15 mouse cellular contexts compared by ENCODE assay signal in genomic region chr7:63777328-63777727, GRCm38 (mm10).
"Had no signal": no experiment of that assay in that cellular context is flagged by ENCODE, and none has a peak within 500 bp of the region (broad histone marks: within the 10 kb centered on the region; RNA-seq: fewer than 3 reads in every experiment).

No protein-coding gene starts in this region.

- H3K27ac ChIP-seq: limb, embryonic 13.5 days; liver, embryonic 15.5 days; midbrain, embryonic 10.5 days; neural tube, embryonic 13.5 days had no signal

- H3K9me3 ChIP-seq: limb, embryonic 13.5 days; liver, embryonic 15.5 days; midbrain, embryonic 10.5 days; neural tube, embryonic 13.5 days had no signal

- H3K4me3 ChIP-seq: limb, embryonic 13.5 days; liver, embryonic 15.5 days; midbrain, embryonic 10.5 days; neural tube, embryonic 13.5 days had no signal

- H3K36me3 ChIP-seq: limb, embryonic 13.5 days; liver, embryonic 15.5 days; midbrain, embryonic 10.5 days; neural tube, embryonic 13.5 days had no signal

- H3K27me3 ChIP-seq: limb, embryonic 13.5 days; liver, embryonic 15.5 days; neural tube, embryonic 13.5 days had no signal

- ATAC-seq: lung, postnatal 0 days had no signal

- H3K9ac ChIP-seq: limb, embryonic 13.5 days; liver, embryonic 15.5 days; neural tube, embryonic 13.5 days had no signal

- H3K4me1 ChIP-seq: limb, embryonic 13.5 days; liver, embryonic 15.5 days; midbrain, embryonic 10.5 days; neural tube, embryonic 13.5 days had no signal

- H3K4me2 ChIP-seq: limb, embryonic 13.5 days; liver, embryonic 11.5 days; liver, embryonic 15.5 days; neural tube, embryonic 13.5 days had no signal

- DNase-seq: kidney, postnatal 14 days; left cerebral cortex, postnatal 4 days; lung, adult 2 months; lung, postnatal 36 days; midbrain, embryonic 14.5 days; retina, postnatal 1 day; right cerebral cortex, postnatal 4 days; spleen, adult 18-20 months; thymus, postnatal 4 days had no signal
